Mouse (Mus musculus) urinary bladder, adult 18-20 months (tissue): ENCODE measurements around the gene Dnaja1.
A peak's percentile ranks its signal among the peaks of the same experiment; 100 is the strongest.

ENCODE experiments used
- DNase-seq, 2 experiments: peaks; one replicate each; pipeline ENCODE4 v3.0.0; 2022; ENCODE audit warnings: low spot score in 2 of 2, mixed read lengths in 2 of 2

The Dnaja1 gene

DNA sequence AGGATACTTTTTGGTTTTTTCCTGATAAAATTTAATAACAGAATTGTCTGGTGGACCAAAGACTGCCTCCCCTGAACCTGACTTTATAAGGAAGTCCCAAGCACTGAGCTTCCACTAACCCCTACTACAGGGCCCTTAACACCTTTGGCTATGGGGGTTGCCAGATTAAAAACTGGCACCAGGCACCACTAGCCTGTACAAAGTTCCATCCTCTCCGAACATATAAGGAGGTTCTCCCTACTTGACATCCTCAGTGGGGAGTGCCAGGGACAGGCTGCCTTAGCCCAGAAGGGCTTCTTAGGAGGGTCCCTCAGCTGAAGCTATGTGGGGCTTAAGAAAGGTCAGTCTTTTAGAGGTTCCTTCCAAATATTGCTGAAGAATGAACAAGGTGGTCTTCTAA lies 13.4 kb downstream of the Dnaja1 start:
- no peak for DNase-seq

DNA sequence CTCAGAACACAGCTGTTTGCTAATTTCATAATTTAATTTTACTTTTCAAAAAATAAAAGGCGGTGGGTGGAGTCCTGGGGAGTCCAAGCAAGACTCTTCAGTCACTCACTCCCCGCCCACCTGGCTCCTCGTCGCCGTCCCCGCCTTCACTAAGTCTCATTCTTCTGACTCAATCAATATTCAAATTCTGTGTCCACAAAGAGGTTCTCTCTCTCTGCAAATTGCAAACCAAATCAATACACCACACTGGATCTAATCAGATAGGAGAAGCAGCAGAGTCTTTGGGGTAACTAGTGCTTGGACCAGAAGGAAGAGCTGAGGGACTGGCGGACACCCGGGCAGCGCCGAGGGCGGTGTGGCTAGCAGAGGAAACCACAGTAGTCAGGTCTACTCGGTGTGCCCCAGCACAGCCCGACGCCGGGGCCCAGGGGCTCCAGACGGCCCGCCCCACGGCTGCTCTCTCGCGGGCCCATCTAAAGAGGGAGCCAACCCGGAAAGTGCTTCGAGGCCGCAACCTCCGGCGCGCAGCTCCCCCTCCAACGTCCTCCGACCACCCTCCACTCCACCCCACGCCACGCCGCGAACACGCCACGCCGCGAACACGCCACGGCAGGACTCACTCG lies 35.3 kb downstream of the Dnaja1 start:
- DNase-seq: no peak

DNA sequence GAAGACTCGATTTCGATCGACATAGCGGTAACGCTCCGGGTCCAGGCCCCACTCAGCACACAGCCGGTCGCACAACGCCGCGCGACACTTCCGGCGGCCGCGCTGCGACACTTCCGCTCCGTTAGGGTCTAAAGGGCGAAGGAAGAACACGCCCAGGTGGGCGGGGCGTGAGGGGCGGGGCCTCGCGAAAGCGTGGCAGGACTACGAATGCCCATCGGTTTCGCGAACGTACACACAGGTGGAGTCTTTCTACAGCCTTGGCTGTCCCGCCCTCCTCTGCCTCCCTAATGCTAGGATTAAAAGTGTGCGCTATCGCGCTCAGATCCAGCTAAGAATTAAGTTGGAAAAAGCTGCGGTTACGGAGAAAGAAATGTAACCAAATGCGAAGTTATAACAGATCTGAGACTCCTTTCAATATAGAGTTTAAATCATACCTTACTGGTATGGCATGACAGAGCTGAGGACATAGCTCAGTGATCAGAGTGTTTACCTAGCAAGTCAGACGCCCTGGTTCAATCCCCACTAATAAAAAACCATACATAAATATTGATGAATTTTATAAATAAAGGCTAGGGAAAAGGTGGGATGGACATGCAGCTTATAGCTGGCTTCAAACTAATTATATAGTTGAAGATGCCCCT lies 36.0 kb downstream of the Dnaja1 start, which contains the start of gene Smu1:
Smu1 (minus strand) TSS at position 144 of the 641 bp plus-strand sequence.
- peak; percentile 94 to 95 for DNase-seq

DNA sequence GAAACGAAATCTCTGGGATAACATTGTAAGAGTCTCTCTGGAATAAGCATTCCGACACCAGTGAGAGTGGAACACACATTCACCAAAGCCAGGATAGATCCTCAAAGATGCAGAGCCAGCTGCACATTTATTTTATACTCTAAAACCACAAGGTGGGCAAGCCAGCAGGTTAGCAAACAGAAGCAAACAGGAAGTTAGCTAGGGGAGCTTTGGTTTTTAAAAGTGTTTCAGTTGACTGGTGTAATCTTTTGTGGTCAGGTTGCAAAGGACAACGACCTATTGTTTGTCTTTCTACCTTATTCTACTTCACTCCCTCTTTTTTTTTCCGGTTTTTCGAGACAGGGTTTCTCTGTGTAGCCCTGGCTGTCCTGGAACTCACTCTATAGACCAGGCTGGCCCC lies 37.9 kb downstream of the Dnaja1 start:
- DNase-seq: no peak

DNA sequence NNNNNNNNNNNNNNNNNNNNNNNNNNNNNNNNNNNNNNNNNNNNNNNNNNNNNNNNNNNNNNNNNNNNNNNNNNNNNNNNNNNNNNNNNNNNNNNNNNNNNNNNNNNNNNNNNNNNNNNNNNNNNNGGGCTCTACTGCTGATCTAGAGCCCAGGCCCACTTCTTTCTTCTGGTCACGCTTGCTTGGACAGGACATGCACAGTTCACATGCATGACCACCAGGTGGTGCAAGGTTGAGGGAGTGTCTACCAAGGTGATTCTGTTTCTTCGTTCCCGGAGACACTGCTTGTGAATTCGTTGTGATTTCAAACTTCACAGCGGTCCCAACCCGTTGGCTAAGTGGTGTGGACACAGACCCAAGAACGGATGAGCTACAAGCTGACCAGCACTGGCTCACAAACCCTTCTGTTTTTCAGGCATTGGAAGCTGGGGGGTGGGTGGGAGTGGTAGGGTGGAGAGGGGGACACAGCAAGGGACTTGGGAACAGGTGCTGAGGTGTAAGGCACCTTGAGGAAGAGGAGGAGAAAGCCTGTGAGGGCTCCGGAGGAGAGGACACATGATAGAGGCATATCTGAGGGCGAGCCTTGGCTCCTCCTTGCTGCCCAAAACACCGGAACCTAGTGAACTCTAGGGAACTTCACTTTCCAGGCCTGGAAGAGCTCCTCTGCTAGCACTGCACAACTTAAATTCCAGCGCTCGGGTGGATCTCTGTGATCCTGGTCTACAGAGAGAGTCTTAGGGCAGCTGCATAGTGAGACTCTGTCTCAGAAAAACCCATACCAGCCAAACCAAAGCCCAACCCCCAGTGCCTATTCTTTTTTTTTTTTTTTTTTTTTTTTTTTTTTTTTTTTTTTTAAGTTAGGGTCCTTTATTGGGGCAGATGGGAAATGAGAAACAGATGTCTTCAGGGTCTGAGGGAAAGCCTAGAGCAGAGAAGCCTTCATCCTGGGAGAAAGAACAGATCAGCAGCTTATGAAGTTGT lies 52.6 kb downstream of the Dnaja1 start:
- DNase-seq: peak; percentile 66 to 69

DNA sequence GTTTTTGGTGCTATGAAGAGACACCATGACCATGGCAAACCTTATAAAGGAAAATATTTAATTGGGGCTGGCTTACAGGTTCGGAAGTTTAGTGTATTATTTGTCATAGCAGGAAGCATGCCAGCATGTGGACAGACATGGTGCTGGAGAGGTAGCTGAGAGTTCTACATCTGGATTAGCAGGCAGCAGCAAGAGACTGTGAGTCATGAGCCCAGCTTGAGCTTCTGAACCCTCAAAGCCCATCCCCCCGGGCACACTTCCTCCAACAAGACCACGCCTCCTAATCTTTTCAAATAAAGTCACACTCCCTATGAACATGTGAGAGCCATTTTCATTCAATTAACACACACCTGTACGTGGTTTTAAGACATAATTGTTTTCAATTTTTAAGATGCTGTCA lies 54.5 kb downstream of the Dnaja1 start:
- peak in 1 of 2 experiments; percentile 31 for DNase-seq

DNA sequence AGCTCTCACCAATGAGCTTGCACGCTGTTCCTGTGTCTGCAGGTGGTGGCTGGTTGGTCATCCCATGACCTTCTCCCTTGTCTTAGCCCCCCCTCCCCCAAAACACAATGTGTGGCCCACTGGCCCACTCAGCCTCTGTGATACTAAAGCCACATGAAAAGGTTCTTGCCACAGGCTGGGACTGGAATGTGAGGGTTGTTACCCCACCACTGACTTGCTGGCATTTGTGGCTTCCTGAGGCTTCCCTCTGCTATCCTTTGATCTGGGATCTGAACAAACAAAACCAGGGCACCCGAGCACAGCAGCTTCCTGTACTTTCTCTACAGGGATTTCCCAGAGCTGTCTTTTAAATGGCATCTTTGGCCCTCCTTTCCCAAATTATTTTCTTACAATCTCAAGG lies 55.2 kb downstream of the Dnaja1 start:
- DNase-seq: no peak

DNA sequence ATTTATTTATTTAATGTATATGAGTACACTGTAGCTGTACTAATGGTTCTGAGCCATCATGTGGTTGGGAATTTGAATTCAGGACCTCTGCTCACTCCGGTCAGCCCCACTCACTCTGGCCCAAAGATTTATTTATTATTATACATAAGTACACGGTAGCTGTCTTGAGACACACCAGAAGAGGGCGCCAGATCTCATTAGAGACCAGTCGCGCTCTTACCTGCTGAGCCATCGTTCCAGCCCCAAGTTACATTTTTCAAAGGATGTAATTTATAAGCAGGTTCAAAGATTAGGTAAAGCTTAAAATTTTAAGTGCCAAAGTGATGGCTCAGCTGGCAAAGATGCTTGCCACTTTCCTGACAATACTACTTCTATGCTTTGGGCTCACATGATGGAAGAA lies 56.7 kb downstream of the Dnaja1 start:
- no peak for DNase-seq

DNA sequence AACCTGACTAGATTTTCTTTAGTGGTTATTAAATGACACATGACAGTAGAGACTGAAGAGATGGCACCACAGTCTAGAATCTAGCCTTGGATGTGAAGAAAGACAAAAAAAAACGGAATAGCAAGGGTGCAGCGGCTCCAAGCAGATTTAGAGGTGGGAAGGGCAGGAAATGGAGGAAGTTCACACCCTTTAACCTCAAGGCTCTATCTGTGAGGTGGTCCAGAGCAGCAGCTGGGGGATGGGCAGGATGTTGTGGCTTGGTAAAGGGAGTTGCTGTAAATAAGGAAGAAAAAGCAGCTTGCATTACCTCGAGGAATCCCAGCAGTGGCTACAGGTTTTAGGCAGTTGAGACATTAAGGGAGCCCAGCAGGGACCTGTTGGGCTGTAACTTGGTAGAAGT lies 59.2 kb downstream of the Dnaja1 start:
- DNase-seq: no peak

DNA sequence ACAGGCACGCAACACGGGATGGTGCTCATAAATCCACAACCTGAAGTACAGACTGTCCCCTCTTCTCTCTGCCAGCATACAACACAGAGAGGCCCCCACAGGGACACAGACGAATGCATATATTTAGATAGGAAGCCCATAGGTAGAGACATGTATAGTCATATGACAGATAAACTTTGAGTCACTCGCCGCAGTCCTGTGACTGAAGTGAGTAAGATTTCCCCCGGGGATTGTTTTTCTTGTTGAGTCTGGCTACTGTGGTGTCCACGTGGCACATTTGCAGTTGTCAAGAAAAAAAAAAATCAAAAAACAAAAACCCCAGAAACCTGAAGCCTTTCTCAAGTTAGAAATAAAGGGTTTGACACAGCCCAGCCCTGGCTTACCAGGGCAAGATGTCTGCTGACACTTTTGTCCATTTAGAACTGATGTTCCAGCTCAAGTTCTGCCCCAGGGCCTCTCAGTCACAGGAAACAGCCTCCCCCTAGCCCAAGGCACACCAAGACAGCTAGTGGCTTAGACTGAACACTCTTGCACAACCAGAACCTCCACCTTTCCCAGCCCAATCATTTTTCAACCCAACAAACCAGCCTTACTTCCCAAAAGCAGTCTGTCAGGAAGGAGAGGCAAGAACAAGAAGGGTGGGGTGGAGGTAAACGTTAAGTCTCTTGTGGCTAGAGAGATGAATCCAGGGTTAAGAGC lies 60.0 kb downstream of the Dnaja1 start:
- DNase-seq: peak in 1 of 2 experiments; percentile 33

DNA sequence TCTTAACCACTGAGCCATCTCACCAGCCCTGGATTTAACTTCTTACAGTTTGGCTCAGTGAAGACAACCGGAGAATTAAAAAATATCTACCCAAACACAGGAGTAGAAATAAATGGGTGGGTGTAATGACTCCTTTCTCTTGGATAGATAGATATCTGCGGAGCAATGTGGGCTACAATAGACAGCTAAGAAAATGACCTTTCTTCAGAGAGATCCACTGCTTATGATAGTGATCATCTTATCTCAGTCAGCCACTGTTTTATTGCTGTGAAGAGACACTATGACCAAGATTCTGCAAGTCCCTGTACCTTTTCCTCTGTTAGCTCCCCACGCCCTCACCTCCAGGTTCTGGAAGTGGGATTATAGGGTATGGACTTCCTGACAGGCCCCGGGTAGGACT lies 61.1 kb downstream of the Dnaja1 start:
- no peak for DNase-seq

DNA sequence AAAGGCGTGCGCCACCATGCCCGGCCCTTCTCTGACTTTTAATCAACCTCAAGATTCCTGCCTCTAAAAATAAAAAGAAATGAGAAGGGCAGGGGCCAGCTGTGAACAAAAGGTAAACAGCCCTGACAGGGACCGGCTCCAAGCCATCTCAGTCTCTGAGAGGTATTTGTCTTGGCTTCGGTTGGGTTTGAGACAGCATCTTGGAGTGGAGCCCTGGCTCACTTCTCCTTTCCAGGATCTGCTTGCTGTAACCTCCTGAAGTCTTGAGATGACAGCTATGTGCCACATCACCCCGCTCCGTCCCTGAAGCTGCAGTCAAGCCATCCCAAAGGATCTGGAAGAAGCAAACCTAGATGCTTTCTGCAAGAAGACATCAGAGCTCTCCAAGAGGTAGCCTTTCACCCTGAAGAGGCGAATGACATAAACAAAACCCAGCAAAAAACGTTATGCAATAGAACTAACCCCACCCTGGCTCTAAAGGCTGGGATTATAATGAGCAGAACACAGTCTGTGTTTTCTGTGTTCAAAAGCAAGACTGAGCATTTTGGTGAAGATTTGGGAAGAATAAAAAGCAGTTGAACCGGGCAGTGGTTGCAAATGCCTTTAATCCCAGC lies 62.7 kb downstream of the Dnaja1 start:
- DNase-seq: peak in 1 of 2 experiments; percentile 50

DNA sequence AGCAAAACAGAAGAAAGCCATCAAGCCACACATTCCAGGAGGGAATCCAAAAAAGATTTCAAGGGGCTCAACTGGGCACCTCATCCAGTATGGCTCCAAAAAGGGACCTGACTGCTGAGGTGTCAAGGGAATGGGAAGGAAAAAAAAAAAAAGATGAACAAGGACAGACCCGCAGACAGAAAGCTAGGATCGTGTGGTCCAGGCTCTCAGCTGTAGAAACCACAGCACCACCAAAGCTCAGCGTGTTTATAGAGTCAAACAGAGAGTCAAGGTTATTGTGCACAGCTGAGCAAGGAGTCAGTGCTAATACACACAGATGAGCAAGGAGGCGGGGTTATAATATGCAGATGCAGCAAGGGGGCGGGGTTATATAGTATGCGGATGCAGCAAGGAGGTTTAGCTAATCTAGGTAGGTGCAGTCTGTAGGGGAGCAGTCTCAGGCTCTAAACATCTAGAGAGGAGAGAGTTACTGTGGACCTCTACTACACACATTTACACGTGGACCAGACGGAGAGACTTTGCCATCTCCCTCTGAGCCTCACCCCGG lies 63.7 kb downstream of the Dnaja1 start:
- no peak for DNase-seq

DNA sequence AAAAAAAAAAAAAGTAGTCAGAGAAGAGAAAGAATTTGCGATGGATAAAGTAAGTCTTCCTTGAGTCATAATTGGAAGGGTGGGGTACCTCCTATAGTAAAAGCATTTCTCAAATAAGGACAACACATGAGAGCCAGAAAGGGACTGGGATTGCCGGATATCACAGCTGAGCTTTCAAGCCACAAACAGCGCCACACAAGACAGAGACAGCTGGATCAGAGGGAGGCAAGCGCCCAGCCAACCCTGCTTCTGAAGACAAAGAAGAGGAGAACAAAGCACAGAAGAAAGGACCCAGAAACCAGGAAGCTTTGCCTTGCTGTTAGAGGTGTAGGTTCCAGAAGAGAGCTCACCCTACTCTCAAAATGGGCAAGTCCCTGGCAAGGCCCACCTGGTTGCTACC lies 64.6 kb downstream of the Dnaja1 start:
- no peak for DNase-seq
